Mouse (Mus musculus): ENCODE data around the gene Serpinb9b.
A peak's percentile ranks its signal among the peaks of the same experiment; 100 is the strongest.

Serpinb9b gene

GRCm38 (mm10) chr13:33047234-33047633 is 20.0 kb downstream of the Serpinb9b start:
- no peak for DNase-seq (ENCODE audit: low spot score)

- DNase-seq (ENCODE audit: low spot score): no peak
These were observed 21.0 kb downstream of the Serpinb9b start for GRCm38 (mm10) chr13:33048187-33048586.

GRCm38 (mm10) chr13:33051697-33052096 is 24.5 kb downstream of the Serpinb9b start:
- DNase-seq (ENCODE audit: low spot score): no peak

- DNase-seq (ENCODE audit: low spot score): no peak
These were observed 35.8 kb downstream of the Serpinb9b start for GRCm38 (mm10) chr13:33063048-33063447.

GRCm38 (mm10) chr13:33067387-33067977 is 40.3 kb downstream of the Serpinb9b start:
- DNase-seq (ENCODE audit: low spot score): no peak

- no peak for DNase-seq (ENCODE audit: low spot score)
These were observed 40.9 kb downstream of the Serpinb9b start for GRCm38 (mm10) chr13:33068164-33068563.

GRCm38 (mm10) chr13:33071776-33072175 is 44.6 kb downstream of the Serpinb9b start:
- DNase-seq (ENCODE audit: low spot score): no peak

- DNase-seq (ENCODE audit: low spot score): peak; percentile 51
These were observed 46.8 kb downstream of the Serpinb9b start for GRCm38 (mm10) chr13:33074029-33074428.

- DNase-seq (ENCODE audit: low spot score): no peak
These were observed 49.0 kb downstream of the Serpinb9b start for GRCm38 (mm10) chr13:33076247-33076646.

- no peak for DNase-seq (ENCODE audit: low spot score)
These were observed 49.9 kb downstream of the Serpinb9b start for GRCm38 (mm10) chr13:33077026-33077685.

GRCm38 (mm10) chr13:33078056-33078705 is 51.0 kb downstream of the Serpinb9b start, which contains the start of gene Serpinb1b:
Serpinb1b (plus strand) TSS chr13:33078575.
- peak; percentile 28 for DNase-seq (ENCODE audit: low spot score)

- peak; percentile 60 for DNase-seq (ENCODE audit: low spot score)
These were observed 52.2 kb downstream of the Serpinb9b start for GRCm38 (mm10) chr13:33079391-33079790.

- DNase-seq (ENCODE audit: low spot score): peak; percentile 58
These were observed 53.1 kb downstream of the Serpinb9b start for GRCm38 (mm10) chr13:33080356-33080755.

GRCm38 (mm10) chr13:33083834-33084233 is 56.6 kb downstream of the Serpinb9b start:
- no peak for DNase-seq (ENCODE audit: low spot score)

GRCm38 (mm10) chr13:33084975-33085694 is 57.9 kb downstream of the Serpinb9b start:
- no peak for DNase-seq (ENCODE audit: low spot score)

GRCm38 (mm10) chr13:33085695-33086432 is 58.6 kb downstream of the Serpinb9b start:
- DNase-seq (ENCODE audit: low spot score): peak; percentile 24

GRCm38 (mm10) chr13:33089566-33089965 is 62.4 kb downstream of the Serpinb9b start:
- DNase-seq (ENCODE audit: low spot score): no peak

- DNase-seq (ENCODE audit: low spot score): no peak
These were observed 63.3 kb downstream of the Serpinb9b start for GRCm38 (mm10) chr13:33090546-33090945.

GRCm38 (mm10) chr13:33091306-33091705 is 64.1 kb downstream of the Serpinb9b start:
- no peak for DNase-seq (ENCODE audit: low spot score)
